9 mouse cellular contexts compared by ENCODE assay signal in the genomic region with DNA sequence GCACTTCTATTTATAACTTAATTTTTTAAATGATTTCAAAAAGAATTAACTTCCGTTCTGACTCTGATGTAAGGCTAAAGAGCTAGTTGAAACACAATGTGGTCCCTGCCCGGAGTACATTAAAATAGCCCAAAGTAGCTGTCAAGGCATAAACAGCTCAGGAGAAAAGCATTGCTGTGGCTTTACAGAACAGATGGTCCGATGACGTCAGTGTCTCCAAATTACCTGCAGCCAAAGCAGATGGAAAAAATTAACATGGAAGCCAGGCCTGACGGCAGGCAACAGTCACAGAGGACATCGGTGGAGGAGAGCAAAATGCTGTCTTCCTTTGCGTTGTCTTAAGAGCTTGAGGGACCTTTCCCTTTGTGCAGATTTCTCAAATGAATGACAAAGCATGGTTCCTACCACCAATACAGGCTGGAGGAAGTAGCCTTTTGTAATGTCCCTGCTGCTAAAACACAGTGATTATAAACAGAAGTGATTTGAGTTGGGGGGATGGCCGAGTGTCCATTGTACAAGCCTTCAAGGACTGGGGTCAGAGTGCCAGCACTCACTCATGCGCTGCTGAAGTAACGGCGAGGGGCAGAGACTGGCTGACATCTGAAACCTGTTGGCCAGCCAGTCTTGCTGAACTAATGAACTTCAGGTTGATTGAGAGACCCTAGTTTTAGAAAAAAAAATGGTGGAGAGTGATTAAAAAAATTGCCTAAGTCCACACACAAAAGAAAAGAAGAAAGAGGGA.
A peak's percentile ranks its signal among the peaks of the same experiment; 100 is the strongest.
DNase-seq lines count a peak whose midpoint lies in the region; ATAC-seq and TF ChIP-seq lines count a peak whose summit lies in the region.
"Had no signal": no experiment of that assay in that cellular context is flagged by ENCODE, and none has a peak within 500 bp of the region (broad histone marks: within the 10 kb centered on the region; RNA-seq: fewer than 3 reads in every experiment).

No protein-coding gene starts in this region.

- WGBS in forebrain, embryonic 10.5 days = 60% methylated on average over 11 of the region's 11 CpGs
- WGBS in forebrain, embryonic 11.5 days = 58% methylated on average over 11 of the region's 11 CpGs
- WGBS in hindbrain, embryonic 11.5 days = 50% methylated on average over 11 of the region's 11 CpGs
- WGBS in intestine, embryonic 15.5 days = 57% methylated on average over 11 of the region's 11 CpGs
- WGBS in liver, embryonic 12.5 days (ENCODE audit: insufficient replicate concordance) = 69% methylated on average over 11 of the region's 11 CpGs

- no peaks in the 10 kb centered on the region for H3K79me2 ChIP-seq in myocyte (ENCODE audit: control insufficient read depth, insufficient read depth)

- H3K4me2 ChIP-seq in forebrain, embryonic 11.5 days (ENCODE audit: low read depth, low read length, severe bottlenecking) = no peak overlapping the region
- H3K4me2 ChIP-seq in hindbrain, embryonic 11.5 days (replicated peaks; ENCODE audit: low read depth, low read length) = no peak overlapping the region
- peak overlapping the region; percentile 49 for H3K4me2 ChIP-seq in myocyte (ENCODE audit: low read depth)
- no peak overlapping the region for H3K4me2 ChIP-seq in intestine, embryonic 15.5 days (replicated peaks)
- H3K4me2 ChIP-seq in liver, embryonic 12.5 days = no peak overlapping the region
- H3K4me2 ChIP-seq: liver, embryonic 15.5 days had no signal

- H3K4me1 ChIP-seq in forebrain, embryonic 10.5 days = peaks cover 15% of the 10 kb centered on the region
- H3K4me1 ChIP-seq in forebrain, embryonic 11.5 days (replicated peaks; ENCODE audit: control insufficient read depth, insufficient read depth, low read length) = no peaks in the 10 kb centered on the region
- H3K4me1 ChIP-seq in hindbrain, embryonic 11.5 days (replicated peaks; ENCODE audit: control insufficient read depth, insufficient read depth, low read length) = no peaks in the 10 kb centered on the region
- no peaks in the 10 kb centered on the region for H3K4me1 ChIP-seq in intestine, embryonic 15.5 days (replicated peaks)
- no peaks in the 10 kb centered on the region for H3K4me1 ChIP-seq in liver, embryonic 12.5 days
- H3K4me1 ChIP-seq: liver, embryonic 15.5 days had no signal

- no peak overlapping the region for H3K4me3 ChIP-seq in forebrain, embryonic 10.5 days
- H3K4me3 ChIP-seq in forebrain, embryonic 11.5 days (ENCODE audit: low read depth, low read length) = no peak overlapping the region
- no peak overlapping the region for H3K4me3 ChIP-seq in hindbrain, embryonic 11.5 days (ENCODE audit: low read depth, low read length)
- H3K4me3 ChIP-seq in myocyte = no peak overlapping the region
- no peak overlapping the region for H3K4me3 ChIP-seq in intestine, embryonic 15.5 days (replicated peaks)
- H3K4me3 ChIP-seq in liver, embryonic 12.5 days = no peak overlapping the region
- H3K4me3 ChIP-seq: liver, embryonic 15.5 days had no signal

- DNase-seq in forebrain, embryonic 10.5 days (ENCODE audit: extremely low spot score, low spot score) = peak; percentile 18
- no peak for DNase-seq in forebrain, embryonic 11.5 days (ENCODE audit: low spot score)
- peak; percentile 86 to 93 for DNase-seq in cerebellum, postnatal 14 days
- peak; percentile 44 for DNase-seq in hindbrain, embryonic 11.5 days (ENCODE audit: low spot score)
- no peak for DNase-seq in kidney, postnatal 25 days

- no peaks in the 10 kb centered on the region for H3K36me3 ChIP-seq in forebrain, embryonic 10.5 days (replicated peaks)
- no peaks in the 10 kb centered on the region for H3K36me3 ChIP-seq in forebrain, embryonic 11.5 days (ENCODE audit: control insufficient read depth, insufficient read depth, low read length)
- no peaks in the 10 kb centered on the region for H3K36me3 ChIP-seq in hindbrain, embryonic 11.5 days (ENCODE audit: control insufficient read depth, insufficient read depth, low read length)
- no peaks in the 10 kb centered on the region for H3K36me3 ChIP-seq in myocyte (ENCODE audit: control insufficient read depth, insufficient read depth)
- no peaks in the 10 kb centered on the region for H3K36me3 ChIP-seq in intestine, embryonic 15.5 days
- H3K36me3 ChIP-seq in liver, embryonic 12.5 days = no peaks in the 10 kb centered on the region
- H3K36me3 ChIP-seq: liver, embryonic 15.5 days had no signal

- no peaks in the 10 kb centered on the region for H3K9me3 ChIP-seq in forebrain, embryonic 10.5 days
- H3K9me3 ChIP-seq in forebrain, embryonic 11.5 days (ENCODE audit: control insufficient read depth, low read length) = no peaks in the 10 kb centered on the region
- no peaks in the 10 kb centered on the region for H3K9me3 ChIP-seq in hindbrain, embryonic 11.5 days (ENCODE audit: control insufficient read depth, low read length)
- H3K9me3 ChIP-seq in intestine, embryonic 15.5 days = no peaks in the 10 kb centered on the region
- no peaks in the 10 kb centered on the region for H3K9me3 ChIP-seq in liver, embryonic 12.5 days (replicated peaks)
- H3K9me3 ChIP-seq: liver, embryonic 15.5 days had no signal

- no peak for ATAC-seq in forebrain, embryonic 11.5 days (replicated peaks; ENCODE audit: low FRiP score)
- ATAC-seq in hindbrain, embryonic 11.5 days (ENCODE audit: low FRiP score) = 0 out of 2 replicates have a peak, but pooled peaks have one; percentile 30
- no peak for ATAC-seq in intestine, embryonic 15.5 days
- no peak for ATAC-seq in liver, embryonic 12.5 days

- peak overlapping the region; percentile 66 for H3K27ac ChIP-seq in forebrain, embryonic 10.5 days
- H3K27ac ChIP-seq in forebrain, embryonic 11.5 days (ENCODE audit: low read depth, low read length) = no peak overlapping the region
- H3K27ac ChIP-seq in hindbrain, embryonic 11.5 days (ENCODE audit: low read depth, low read length) = no peak overlapping the region
- H3K27ac ChIP-seq in intestine, embryonic 15.5 days = no peak overlapping the region
- no peak overlapping the region for H3K27ac ChIP-seq in liver, embryonic 12.5 days
- H3K27ac ChIP-seq: liver, embryonic 15.5 days had no signal

- no peak overlapping the region for H3ac ChIP-seq in myocyte (ENCODE audit: control insufficient read depth, insufficient read length)

- no peaks in the 10 kb centered on the region for H3K27me3 ChIP-seq in forebrain, embryonic 10.5 days (ENCODE audit: poor library complexity, severe bottlenecking)
- H3K27me3 ChIP-seq in forebrain, embryonic 11.5 days (ENCODE audit: control insufficient read depth, insufficient read depth, low read length) = no peaks in the 10 kb centered on the region
- no peaks in the 10 kb centered on the region for H3K27me3 ChIP-seq in hindbrain, embryonic 11.5 days (ENCODE audit: control insufficient read depth, insufficient read depth, low read length)
- H3K27me3 ChIP-seq in myocyte (ENCODE audit: control insufficient read depth, insufficient read depth, insufficient read length) = no peaks in the 10 kb centered on the region
- no peaks in the 10 kb centered on the region for H3K27me3 ChIP-seq in intestine, embryonic 15.5 days (replicated peaks)
- no peaks in the 10 kb centered on the region for H3K27me3 ChIP-seq in liver, embryonic 12.5 days (replicated peaks)
- H3K27me3 ChIP-seq: liver, embryonic 15.5 days had no signal

- TF ChIP-seq POLR2A in myocyte (IDR thresholded peaks at IDR 0.05; ENCODE audit: insufficient read length, low read depth) = no peak

- no peak overlapping the region for H3K9ac ChIP-seq in forebrain, embryonic 11.5 days (ENCODE audit: low read length)
- no peak overlapping the region for H3K9ac ChIP-seq in hindbrain, embryonic 11.5 days (ENCODE audit: low read depth, low read length)
- no peak overlapping the region for H3K9ac ChIP-seq in intestine, embryonic 15.5 days
- H3K9ac ChIP-seq in liver, embryonic 12.5 days = no peak overlapping the region
- H3K9ac ChIP-seq: liver, embryonic 15.5 days had no signal

TF ChIP-seq in myocyte, 11 proteins besides CTCF, POLR2A, EP300 and RAD21:
- TF ChIP-seq MAX (IDR thresholded peaks at IDR 0.05; ENCODE audit: low read depth) (no peak), MYOG (IDR thresholded peaks at IDR 0.05; ENCODE audit: control insufficient read depth in 1 of 3, insufficient read depth in 1 of 3, insufficient read length in 2 of 3, low read depth in 2 of 3) (peak in 2 of 3 experiments; percentile 48 to 50), TCF12 (IDR thresholded peaks at IDR 0.05; ENCODE audit: insufficient read depth, poor library complexity, severe bottlenecking) (peak; percentile 43), CEBPB (IDR thresholded peaks at IDR 0.05; ENCODE audit: insufficient read depth, poor library complexity, severe bottlenecking) (peak; percentile 75; the same call in 1 of the 2 replicates), E2F4 (IDR thresholded peaks at IDR 0.05; ENCODE audit: insufficient read depth) (no peak), SRF (IDR thresholded peaks at IDR 0.05; ENCODE audit: control insufficient read depth, insufficient read length, low read depth) (no peak), USF1 (IDR thresholded peaks at IDR 0.05; ENCODE audit: low read depth) (no peak), POLR2AphosphoS2 (IDR thresholded peaks at IDR 0.05; ENCODE audit: insufficient read length, low read depth) (no peak), MYOD1 (IDR thresholded peaks at IDR 0.05; ENCODE audit: control insufficient read depth in 1 of 3, insufficient read length in 2 of 3, low read depth in 2 of 3) (peak; percentile 31 to 75 (median 44)), TCF3 (IDR thresholded peaks at IDR 0.05; ENCODE audit: insufficient read length, low read depth) (no peak), REST (IDR thresholded peaks at IDR 0.05; ENCODE audit: insufficient read depth, insufficient read length) (no peak)
TF ChIP-seq in myocyte: peak in this region for 4.

Comparison
In these comparisons a context has a peak if more than half of its experiments do, and no peak if none do; other contexts are left out.
1. DNase-seq: peak in forebrain, embryonic 10.5 days (single experiment), cerebellum, postnatal 14 days (2 of 2) and hindbrain, embryonic 11.5 days (single experiment); none in forebrain, embryonic 11.5 days (single experiment) and kidney, postnatal 25 days (0 of 2).